Mouse (Mus musculus): ENCODE results near the gene Cabp2.

DNA sequence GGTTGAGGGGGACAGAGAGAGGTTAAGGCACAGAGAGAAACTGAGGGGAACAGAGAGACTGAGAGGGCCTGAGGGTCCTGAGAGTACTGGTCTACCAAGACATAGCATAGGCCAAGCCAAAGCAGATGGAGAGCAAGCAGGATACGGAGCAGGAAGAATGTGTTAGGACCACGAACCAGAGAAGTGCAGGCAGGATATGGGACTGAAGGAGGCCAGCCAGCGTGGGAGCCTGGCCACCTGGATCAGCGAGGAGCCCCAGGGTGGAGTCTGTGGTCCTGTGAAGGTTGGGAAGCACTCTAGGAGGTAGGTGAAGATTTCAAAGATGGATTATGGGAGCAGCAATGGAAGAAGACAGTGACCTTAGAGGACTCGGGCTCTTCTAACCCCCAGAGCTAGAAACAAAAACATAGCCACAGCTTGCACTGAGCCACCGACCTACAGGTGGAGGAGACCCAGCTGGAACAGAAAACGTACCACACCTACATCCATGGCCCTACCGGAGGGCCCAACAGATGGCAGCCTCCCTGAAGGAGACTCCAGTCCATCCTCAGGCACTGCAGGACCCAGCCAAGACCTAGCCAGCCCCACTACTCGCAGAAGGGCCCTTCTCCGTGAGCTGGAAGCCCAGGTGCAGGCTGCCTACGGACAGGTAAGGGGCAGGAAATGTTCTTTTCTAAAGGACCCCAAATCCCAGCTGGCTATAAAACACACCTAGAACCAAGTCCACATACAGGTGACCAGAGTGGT, 1.0 kb downstream of the Cabp2 start:
- TF ChIP-seq CTCF (IDR thresholded peaks at IDR 0.05; ENCODE audit: low read depth, low read length) (no peak), POLR2A (IDR thresholded peaks at IDR 0.05; ENCODE audit: insufficient read depth, low read length) (no peak), EP300 (IDR thresholded peaks at IDR 0.05; ENCODE audit: insufficient read depth, low read depth, low read length) (no peak)
